Mouse (Mus musculus): ENCODE measurements around the gene Car5b.

The Car5b gene

GRCm38 (mm10) chrX:164027607-164028289 is at the start of gene Car5b:
Car5b (minus strand) TSS chrX:164027997.
- in situ Hi-C loops (cut with MboI; ENCODE audit: low sequenced_read_pairs): no loop called here

DNA sequence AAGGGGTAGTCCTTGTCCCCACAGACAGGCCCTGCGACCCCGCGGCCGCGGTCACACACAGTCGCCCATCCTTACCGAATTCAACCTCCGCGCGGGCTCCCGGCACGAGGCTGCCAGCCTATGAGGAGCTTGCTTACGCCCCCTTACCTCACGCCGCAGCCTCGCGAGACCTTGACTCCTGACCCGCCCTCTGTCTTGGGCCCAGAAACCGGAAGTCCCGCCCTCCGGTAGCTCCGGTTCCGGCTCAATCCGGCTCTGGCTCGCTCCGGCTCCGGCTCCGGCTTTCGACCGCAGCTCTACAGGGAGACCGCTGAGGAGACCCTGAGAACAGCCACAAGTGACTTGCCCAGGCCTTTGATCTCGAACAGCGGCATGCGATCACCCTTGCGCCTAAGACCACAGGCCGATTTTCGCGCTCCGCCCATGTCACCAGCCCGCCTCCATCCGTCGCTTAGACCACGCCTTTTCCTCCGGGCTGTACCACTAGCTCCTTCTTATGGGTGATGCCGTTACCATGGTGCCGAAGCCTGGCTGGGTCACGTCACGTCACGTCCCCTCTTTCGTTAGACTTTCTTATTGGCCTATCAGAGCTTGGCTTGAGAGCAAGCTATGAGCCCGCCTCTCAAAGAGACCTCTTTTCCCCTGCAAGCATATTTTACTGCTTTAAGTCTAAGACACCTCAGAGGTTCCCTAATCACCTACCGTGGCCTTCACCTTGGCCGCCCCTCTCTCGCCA is 48.4 kb upstream of the Car5b start, which contains the start of gene Siah1b:
Gene Siah1b (minus strand): TSS at position 454 of the 736 bp plus-strand sequence.
- in situ Hi-C loops (cut with MboI; ENCODE audit: low sequenced_read_pairs): no loop called here

DNA sequence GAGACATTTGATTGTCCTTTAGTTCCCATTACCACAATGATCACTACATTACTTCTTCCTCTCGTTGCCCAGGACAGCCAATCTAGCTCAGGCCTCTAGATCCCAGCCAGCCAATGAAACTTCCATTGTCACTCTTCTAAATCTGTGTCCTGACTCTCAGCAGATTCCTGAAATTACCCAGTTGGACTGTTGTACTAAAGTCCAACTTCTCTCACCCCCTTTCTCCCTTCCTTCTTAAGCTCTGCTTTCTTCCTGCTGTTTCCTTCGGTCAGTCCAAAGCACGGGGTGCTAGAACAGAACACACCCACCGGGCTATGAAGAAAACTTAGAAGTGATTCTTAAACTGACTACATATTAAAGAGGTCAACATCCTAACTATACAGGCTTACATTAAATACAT is 41.2 kb upstream of the Car5b start:
- in situ Hi-C loops (cut with MboI; ENCODE audit: low sequenced_read_pairs): no loop called here

GRCm38 (mm10) chrX:164066185-164066584 is 38.4 kb upstream of the Car5b start:
- in situ Hi-C loops (cut with MboI; ENCODE audit: low sequenced_read_pairs): no loop called here

- in situ Hi-C loops (cut with MboI; ENCODE audit: low sequenced_read_pairs): no loop called here
These were observed 31.3 kb upstream of the Car5b start for GRCm38 (mm10) chrX:164059070-164059469.

- in situ Hi-C loops (cut with MboI; ENCODE audit: low sequenced_read_pairs): no loop called here
These were observed 30.7 kb upstream of the Car5b start for GRCm38 (mm10) chrX:164058523-164058922.

DNA sequence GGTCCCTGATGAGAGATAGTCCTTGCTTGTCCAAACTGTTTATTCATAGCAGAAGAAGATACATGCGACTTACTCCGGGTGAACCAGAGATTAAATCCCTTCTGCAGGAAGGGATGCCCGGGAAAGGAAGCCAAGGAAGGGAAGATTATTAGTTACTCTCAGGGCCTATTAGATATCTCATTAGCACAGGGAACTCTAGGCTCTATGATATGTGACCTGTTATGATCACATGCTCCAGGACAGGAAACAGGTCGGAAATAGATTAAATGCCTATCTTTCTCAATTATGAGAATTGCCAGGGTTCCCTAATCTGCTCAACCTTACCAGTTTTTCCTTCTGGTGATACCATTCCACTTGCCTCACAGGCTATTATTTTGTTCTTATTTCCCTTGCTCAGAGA is 27.9 kb upstream of the Car5b start:
- in situ Hi-C loops (cut with MboI; ENCODE audit: low sequenced_read_pairs): no loop called here

DNA sequence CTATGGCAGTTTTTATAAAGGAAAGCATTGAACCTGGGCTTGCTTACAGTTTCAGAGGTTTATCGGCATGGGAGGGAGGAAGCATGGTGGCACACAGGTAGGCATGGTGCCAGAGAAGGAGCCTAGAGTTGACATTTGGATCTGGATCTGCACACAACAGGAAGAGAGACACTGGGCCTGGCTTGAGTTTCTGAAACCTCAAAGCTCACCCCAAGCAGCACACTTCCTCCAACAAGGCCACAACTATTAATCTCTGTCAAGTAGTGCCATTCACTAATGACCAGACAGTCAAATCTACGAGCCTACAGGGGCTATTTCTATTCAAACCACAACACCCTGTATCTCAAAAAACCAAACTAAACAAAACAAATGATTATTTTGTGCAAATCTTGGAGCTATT is 18.9 kb upstream of the Car5b start:
- in situ Hi-C loops (cut with MboI; ENCODE audit: low sequenced_read_pairs): no loop called here

- in situ Hi-C loops (cut with MboI; ENCODE audit: low sequenced_read_pairs): no loop called here
These were observed 14.3 kb upstream of the Car5b start for GRCm38 (mm10) chrX:164042069-164042468.

DNA sequence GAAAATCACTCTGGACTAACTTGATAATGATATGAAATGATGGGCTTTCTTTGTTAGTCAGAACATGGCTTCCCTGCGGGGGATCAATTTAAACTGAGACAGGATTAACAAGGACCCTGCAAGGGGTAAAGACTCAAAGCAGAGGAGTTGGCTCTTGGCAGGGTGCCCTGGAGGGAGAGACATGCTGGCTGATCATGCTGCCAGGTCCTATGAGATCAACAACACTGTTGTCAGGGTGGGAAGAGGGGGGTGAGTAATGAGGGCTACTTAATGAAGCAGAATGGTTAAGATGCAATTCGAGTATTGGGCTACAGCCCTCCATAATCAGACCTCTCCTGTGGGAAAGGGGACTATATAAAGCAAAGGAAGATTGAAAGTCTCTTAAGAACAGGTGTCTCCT is 11.1 kb upstream of the Car5b start:
- in situ Hi-C loops (cut with MboI; ENCODE audit: low sequenced_read_pairs): no loop called here

GRCm38 (mm10) chrX:164035931-164036330 is 8.1 kb upstream of the Car5b start:
- in situ Hi-C loops (cut with MboI; ENCODE audit: low sequenced_read_pairs): no loop called here

DNA sequence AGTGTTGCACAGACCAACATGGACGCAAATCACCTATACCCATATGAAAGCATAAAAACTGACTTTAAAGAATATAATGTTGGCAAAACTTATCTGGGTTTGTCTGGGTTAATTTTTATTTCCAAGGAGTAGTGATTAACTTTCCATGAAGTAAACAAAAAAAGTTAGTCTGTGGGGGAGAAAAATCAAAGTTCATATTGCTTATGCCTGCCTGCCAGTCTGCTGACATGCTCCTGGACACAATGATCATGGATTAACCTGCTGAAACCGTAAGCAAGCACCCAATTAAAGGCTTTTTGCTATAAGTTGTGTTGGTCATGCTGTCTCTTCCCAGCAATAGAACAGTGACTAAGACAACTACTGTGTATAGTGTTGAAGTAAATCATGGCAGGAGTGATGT is 7.6 kb upstream of the Car5b start:
- in situ Hi-C loops (cut with MboI; ENCODE audit: low sequenced_read_pairs): no loop called here

DNA sequence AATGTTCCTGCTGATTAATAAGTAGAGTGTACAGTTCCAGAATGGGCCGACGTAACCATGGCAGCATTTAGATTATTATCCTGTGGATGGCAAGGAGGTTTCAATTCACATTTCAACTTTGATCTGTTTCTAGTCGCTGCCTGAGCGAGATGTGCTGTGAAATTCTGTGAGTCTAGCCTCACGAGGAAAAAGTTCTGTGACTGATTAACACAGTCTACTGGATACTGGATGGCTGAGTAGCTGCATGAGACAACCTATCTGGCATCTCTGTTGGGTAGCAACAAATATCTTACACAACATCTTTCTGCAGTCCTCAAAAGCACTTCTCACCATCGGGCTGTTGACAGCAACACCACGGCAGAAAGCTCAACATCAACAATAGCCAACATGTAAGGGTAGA is 4.7 kb upstream of the Car5b start:
- in situ Hi-C loops (cut with MboI; ENCODE audit: low sequenced_read_pairs): no loop called here

DNA sequence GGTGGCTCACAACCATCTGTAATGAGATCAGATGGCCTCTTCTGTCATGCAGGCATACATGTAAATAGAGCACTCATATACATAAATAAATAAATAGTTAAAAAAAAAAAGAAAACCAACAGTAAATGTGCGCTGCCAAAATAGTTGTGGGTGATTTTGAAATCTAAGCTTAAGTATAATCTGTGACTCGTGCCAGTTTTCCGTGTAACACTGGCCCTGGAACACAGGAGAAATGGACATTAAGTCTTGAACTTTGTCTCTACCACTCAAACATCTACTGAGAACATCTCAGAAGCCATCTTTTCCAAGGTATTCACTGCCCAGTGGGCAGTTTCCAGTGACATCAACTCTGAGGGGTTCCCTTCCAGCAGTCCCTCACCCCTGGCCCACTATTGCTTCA is 12.2 kb downstream of the Car5b start:
- in situ Hi-C loops (cut with MboI; ENCODE audit: low sequenced_read_pairs): no loop called here

- in situ Hi-C loops (cut with MboI; ENCODE audit: low sequenced_read_pairs): no loop called here
These were observed 12.8 kb downstream of the Car5b start for GRCm38 (mm10) chrX:164014956-164015355.

GRCm38 (mm10) chrX:164013318-164013717 is 14.5 kb downstream of the Car5b start:
- in situ Hi-C loops (cut with MboI; ENCODE audit: low sequenced_read_pairs): no loop called here

DNA sequence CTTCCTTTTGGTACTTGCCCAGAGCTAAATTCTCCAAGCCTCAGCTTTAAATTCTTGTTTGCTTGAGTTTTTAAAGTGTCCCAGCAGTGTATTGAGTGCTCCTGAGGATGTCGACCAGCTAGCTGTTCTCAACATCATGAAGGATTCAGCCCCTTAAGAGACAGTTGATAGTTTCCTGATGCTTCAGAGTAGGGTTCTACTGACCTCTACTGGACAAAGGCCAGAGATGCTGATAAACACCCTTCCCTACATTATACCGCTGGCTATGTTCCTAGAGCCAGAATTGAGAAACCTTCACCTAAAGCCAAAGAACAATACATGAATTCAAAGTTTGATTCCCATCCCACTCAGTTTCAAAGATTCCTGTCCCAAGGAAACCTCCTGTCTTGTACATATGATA is 23.0 kb downstream of the Car5b start:
- in situ Hi-C loops (cut with MboI; ENCODE audit: low sequenced_read_pairs): no loop called here

- in situ Hi-C loops (cut with MboI; ENCODE audit: low sequenced_read_pairs): no loop called here
These were observed 27.9 kb downstream of the Car5b start for GRCm38 (mm10) chrX:163999848-164000247.

GRCm38 (mm10) chrX:163996754-163997153 is 31.0 kb downstream of the Car5b start:
- in situ Hi-C loops (cut with MboI; ENCODE audit: low sequenced_read_pairs): no loop called here

DNA sequence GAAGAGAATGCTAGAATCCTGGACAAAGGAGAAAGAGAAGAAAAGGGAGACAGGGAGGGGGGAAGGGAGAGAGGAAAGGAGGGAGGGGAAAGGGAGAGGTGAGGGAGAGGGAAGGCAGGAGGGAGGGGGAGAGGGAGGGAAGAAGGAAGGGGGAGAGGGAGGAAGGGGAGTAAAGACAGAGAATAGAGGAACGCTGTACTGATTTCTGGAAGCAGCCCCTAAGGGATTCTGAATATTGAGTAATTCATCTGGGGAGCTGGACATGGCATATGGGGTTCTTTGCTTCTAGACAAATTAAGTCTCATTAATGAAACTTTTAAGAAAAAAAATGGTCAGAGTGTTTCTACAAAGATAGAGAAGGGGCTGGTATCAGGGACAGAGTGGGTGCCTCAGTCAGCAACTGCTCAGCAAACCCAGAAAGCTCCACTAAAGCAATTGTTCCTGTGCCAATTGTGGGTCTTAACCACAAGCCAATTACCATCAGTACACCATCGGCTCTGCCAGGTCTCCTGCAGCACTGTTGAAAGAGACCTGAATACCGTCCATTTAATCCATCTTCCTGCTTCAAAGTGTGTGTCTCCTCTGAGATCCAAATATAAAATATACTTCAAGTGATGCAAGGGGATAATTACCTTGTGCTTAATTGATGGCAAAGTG is 40.0 kb downstream of the Car5b start:
- in situ Hi-C loops (cut with MboI; ENCODE audit: low sequenced_read_pairs): no loop called here

- in situ Hi-C loops (cut with MboI; ENCODE audit: low sequenced_read_pairs): no loop called here
These were observed 45.7 kb downstream of the Car5b start for GRCm38 (mm10) chrX:163982129-163982528.

DNA sequence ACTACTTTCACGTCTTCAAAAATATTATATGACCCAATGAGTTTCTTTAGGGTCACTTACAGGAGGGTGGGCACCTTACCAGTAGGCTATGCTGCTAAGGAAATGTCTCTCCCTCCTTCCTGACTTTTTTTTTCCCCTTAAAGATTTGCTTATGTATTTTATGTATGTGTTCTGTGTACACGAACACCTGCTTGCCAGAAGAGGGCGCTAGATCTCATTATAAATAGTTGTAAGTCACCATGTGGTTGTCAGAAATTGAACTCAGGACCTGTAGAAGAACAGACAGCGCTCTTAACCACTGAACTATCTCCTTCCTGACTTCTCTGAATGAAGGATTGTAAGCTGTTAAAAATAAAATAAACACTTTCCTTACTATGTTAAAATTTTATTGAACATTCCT is 46.3 kb downstream of the Car5b start:
- in situ Hi-C loops (cut with MboI; ENCODE audit: low sequenced_read_pairs): no loop called here

Data from CH12F3 (cell line).